Mouse (Mus musculus): ENCODE measurements around the gene Mpg.

Mpg gene

DNA sequence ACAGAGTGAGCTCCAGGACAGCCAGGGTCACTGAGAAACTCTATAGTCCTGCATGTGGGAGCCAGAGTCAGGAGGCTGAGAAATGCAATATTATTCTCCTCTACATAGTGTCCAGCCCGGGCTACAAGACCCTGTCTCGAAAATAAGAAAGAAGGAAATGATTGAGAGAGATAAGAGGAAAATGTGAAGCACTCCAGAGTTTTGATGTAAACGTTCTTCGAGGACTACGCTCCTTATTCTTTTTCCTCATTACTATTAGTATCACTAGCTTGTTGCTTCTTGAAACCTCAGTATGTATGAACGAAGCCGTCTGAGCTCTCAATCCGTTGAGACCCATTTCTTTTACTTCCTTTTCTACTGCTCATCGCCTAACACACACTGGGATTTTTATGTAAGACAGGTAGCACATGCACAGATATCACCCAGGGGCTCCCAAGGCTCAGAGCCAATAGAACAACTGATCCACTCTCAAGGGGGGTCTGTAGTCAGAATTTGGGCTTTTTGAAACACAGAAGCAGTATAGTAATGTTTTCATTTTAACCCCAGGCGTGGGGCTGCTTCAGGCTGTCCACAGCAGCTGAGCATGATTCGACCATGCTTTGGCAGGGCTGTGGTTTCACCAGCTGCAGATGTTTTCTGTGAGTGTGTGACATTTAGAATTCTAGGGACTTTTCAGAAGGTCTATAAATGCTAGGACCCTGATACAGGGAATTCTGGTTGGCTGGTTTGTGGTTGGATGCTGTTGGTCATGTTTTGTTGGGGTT lies 24.2 kb upstream of the Mpg start:
- no peak for DNase-seq (ENCODE audit: low read depth, low spot score)

GRCm38 (mm10) chr11:32205058-32205873 lies 21.0 kb upstream of the Mpg start, which contains the start of gene Snrnp25:
Gene Snrnp25, plus strand, starts transcription at chr11:32205415.
- DNase-seq (ENCODE audit: low read depth, low spot score): peak; percentile 99

GRCm38 (mm10) chr11:32210623-32211022 lies 15.7 kb upstream of the Mpg start:
- no peak for DNase-seq (ENCODE audit: low read depth, low spot score)

DNA sequence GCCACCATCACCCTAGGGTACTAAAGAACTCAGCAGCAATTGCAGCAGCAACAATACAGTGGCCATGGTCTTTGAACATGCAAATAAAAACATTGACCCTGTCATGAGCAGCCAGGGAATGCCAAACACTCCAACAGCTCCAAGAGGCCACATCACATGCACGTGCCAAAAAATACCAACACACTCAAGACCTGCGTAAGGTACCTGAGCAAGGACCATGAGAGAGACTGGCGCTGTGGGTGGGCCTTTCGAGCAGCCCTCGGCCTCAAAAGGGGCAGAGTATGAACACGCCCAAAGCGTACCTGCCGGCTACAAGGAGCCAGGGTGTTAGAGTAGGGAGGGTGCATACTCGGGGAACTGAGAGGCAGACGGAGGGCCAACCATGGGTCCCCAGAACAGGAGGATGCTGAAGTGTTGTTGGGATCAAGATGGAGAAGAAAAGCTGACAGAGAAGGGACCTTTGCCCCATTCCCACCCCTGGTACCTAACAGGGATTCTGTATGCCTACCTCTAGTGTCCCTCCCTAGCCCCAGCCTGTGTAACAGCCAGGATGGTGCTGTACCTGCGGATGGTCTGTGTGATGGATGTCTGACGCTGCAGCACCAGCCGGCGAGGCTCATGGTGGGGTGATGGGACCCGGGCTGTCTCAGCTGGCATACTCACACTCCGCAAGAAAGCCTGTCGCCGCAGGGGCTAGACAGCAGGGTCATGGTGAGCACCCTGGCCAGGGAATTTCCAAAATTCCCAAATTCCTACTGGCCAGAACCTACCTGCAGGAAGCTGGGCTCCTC lies 10.7 kb upstream of the Mpg start:
- no peak for DNase-seq (ENCODE audit: low read depth, low spot score)

- peak; percentile 70 for DNase-seq (ENCODE audit: low read depth, low spot score)
Observed at GRCm38 (mm10) chr11:32216851-32217250, 9.5 kb upstream of the Mpg start.

DNA sequence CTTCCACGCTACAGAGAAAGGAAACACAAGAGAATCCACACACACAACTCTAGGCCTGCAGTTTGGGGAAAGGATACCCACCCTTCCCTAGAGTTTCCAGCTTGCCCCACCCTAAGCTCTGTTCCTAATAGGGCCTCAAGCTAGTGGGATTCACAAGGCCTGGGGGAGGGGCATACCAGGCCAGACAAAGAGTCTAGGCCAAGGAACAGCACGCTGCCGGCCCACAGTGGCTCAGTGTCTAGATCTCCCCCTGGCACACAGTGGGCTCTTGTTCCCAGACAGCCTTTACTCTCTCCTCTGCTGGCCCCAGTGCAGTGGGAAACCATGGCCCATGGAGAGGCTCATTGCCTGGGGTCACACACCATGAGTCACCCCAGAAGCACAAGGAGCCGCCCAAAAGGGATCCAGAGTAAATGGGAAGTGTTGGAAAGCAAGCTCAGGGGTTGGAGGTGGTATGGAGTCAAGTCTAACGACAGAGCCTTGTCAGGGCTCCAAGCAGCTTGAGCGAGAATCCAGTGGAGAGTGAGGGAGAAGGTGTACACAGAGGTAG lies 7.7 kb upstream of the Mpg start:
- no peak for DNase-seq (ENCODE audit: low read depth, low spot score)

- DNase-seq (ENCODE audit: low read depth, low spot score): no peak
Observed at GRCm38 (mm10) chr11:32219287-32219686, 7.0 kb upstream of the Mpg start.

- DNase-seq (ENCODE audit: low read depth, low spot score): no peak
Observed at GRCm38 (mm10) chr11:32220607-32221224, 5.6 kb upstream of the Mpg start.

GRCm38 (mm10) chr11:32221225-32221950 lies 4.9 kb upstream of the Mpg start:
- no peak for DNase-seq (ENCODE audit: low read depth, low spot score)

GRCm38 (mm10) chr11:32221951-32222409 lies 4.3 kb upstream of the Mpg start, which contains the start of gene Rhbdf1:
Gene Rhbdf1, minus strand, starts transcription at chr11:32222300.
- no peak for DNase-seq (ENCODE audit: low read depth, low spot score)

GRCm38 (mm10) chr11:32222570-32223194 lies 3.6 kb upstream of the Mpg start:
- no peak for DNase-seq (ENCODE audit: low read depth, low spot score)

GRCm38 (mm10) chr11:32223297-32223967 lies 2.9 kb upstream of the Mpg start:
- DNase-seq (ENCODE audit: low read depth, low spot score): no peak

GRCm38 (mm10) chr11:32224468-32225139 lies 1.7 kb upstream of the Mpg start:
- DNase-seq (ENCODE audit: low read depth, low spot score): no peak

GRCm38 (mm10) chr11:32225222-32226104 lies 842 bp upstream of the Mpg start:
- no peak for DNase-seq (ENCODE audit: low read depth, low spot score)

GRCm38 (mm10) chr11:32227041-32227440 lies 736 bp downstream of the Mpg start:
- no peak for DNase-seq (ENCODE audit: low read depth, low spot score)

DNA sequence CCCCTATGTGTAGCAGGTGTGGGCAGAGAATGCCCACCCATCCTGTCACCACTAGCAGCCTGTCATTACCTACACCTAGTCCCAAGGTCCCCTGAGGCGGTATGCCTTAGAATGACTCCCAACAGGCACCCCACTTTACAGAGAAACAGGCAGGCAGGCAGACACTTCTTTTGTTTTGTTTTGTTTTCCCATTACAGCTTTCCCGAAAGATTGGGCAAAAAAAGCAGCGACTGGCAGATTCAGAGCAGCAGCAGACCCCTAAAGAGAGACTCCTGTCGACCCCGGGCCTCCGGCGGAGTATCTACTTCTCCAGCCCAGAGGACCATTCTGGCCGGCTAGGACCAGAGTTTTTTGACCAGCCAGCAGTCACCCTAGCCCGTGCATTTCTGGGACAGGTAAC lies 1.2 kb downstream of the Mpg start:
- no peak for DNase-seq (ENCODE audit: low read depth, low spot score)

- DNase-seq (ENCODE audit: low read depth, low spot score): no peak
Observed at GRCm38 (mm10) chr11:32228292-32228845, 2.1 kb downstream of the Mpg start.
